Mouse (Mus musculus): Measurements from ENCODE around the gene Gm19684.
"Not testable (repeated sequence)": the region's sequence is repeated elsewhere in the genome, so short reads cannot be mapped to it uniquely, and the experiment has no call there.

DNA sequence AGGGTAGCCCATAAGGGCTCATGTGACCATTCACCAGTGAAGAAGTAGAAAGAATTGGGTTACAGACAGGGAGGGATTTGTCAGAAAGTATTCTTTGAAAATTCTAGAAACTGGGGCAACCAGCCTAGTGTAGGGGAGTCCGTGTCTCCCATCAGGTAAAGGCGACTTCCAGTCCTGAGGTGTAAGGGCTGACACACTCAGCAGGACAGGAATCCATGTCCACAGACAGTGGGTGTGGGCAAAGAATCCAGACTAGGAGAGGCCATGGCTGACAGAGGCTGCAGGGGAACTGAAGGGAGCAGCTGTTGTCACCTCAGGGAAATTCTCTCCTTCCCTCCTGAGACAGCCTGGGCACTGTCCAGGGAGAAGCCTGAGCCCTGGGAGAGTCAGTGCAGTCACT, 45.4 kb downstream of the Gm19684 start:
- TF ChIP-seq CTCF (IDR thresholded peaks at IDR 0.05; ENCODE audit: low read depth); EP300 (optimal IDR thresholded peaks at IDR 0.05): not testable (repeated sequence)
